In the genomic region with DNA sequence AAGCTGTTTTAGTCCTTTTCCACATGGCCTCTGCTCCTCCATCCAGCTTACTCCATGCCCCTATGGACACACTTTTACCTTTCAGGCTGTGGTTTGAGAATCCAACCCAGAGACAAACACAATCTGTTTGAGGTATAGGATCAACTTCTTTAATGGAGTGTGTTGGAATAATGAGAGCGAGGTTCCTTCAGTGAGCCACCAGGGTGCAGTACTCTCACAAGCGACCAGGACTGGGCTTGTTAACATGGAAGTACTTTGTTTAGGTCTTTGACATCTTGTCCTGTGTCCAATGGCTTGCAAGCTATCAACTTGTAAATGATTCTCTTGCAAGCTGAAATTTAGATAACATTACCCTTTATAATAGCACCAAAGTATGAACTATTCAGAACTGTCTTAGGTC, we compare ENCODE assay signal across 12 mouse cellular contexts.
DNase-seq lines count a peak whose midpoint lies in the region; ATAC-seq and TF ChIP-seq lines count a peak whose summit lies in the region.
"Had no signal": no experiment of that assay in that cellular context is flagged by ENCODE, and none has a peak within 500 bp of the region (broad histone marks: within the 10 kb centered on the region; RNA-seq: fewer than 3 reads in every experiment).

No protein-coding gene starts in this region.

- intact Hi-C loops in heart, adult 2 months (cut with DNase I) = no loop called here

- H3K9ac ChIP-seq in heart, adult 2 months (ENCODE audit: low read depth, low read length) = no peak overlapping the region
- no peak overlapping the region for H3K9ac ChIP-seq in heart, embryonic 12.5 days
- H3K9ac ChIP-seq in lung, postnatal 0 days (replicated peaks; ENCODE audit: low read depth) = no peak overlapping the region
- H3K9ac ChIP-seq: forebrain, embryonic 12.5 days; hindbrain, embryonic 13.5 days had no signal

- peaks cover 1% of the 10 kb centered on the region; the same call in 1 of the 2 replicates for H3K79me2 ChIP-seq in heart, adult 2 months (replicated peaks; ENCODE audit: control insufficient read depth, insufficient read depth, low read length)

- H3K9me3 ChIP-seq in heart, embryonic 12.5 days (replicated peaks) = no peaks in the 10 kb centered on the region
- H3K9me3 ChIP-seq in lung, postnatal 0 days (ENCODE audit: low read length) = no peaks in the 10 kb centered on the region
- H3K9me3 ChIP-seq: forebrain, embryonic 12.5 days; hindbrain, embryonic 13.5 days; limb, embryonic 10.5 days had no signal

- no peak for ATAC-seq in heart, embryonic 12.5 days (ENCODE audit: insufficient number of reproducible peaks, low FRiP score)
- ATAC-seq in lung, postnatal 0 days = no peak

- H3K27me3 ChIP-seq in heart, adult 2 months (ENCODE audit: control insufficient read depth, insufficient read depth, low read length) = no peaks in the 10 kb centered on the region
- no peaks in the 10 kb centered on the region for H3K27me3 ChIP-seq in heart, embryonic 12.5 days (replicated peaks)
- H3K27me3 ChIP-seq in lung, postnatal 0 days (replicated peaks; ENCODE audit: insufficient read depth, low read length) = no peaks in the 10 kb centered on the region
- H3K27me3 ChIP-seq in small intestine, adult 2 months (ENCODE audit: control insufficient read depth, insufficient read depth, low read length) = no peaks in the 10 kb centered on the region

- no peak for DNase-seq in heart, adult 2 months
- peak; percentile 19 for DNase-seq in lung, postnatal 0 days (ENCODE audit: low spot score)
- DNase-seq in lung, postnatal 25 days (ENCODE audit: low spot score) = no peak
- DNase-seq in R1 (ENCODE audit: low read depth, low spot score) = peak; percentile 21
- DNase-seq in testis, postnatal 14 days (ENCODE audit: low spot score) = no peak
- no peak for DNase-seq in spleen, postnatal 14 days (ENCODE audit: low spot score in 2 of 2)

- no peak overlapping the region for H3K27ac ChIP-seq in heart, adult 2 months
- no peak overlapping the region for H3K27ac ChIP-seq in heart, embryonic 12.5 days (ENCODE audit: poor library complexity, severe bottlenecking)
- no peak overlapping the region for H3K27ac ChIP-seq in lung, postnatal 0 days (ENCODE audit: low read length)
- no peak overlapping the region for H3K27ac ChIP-seq in small intestine, adult 2 months (ENCODE audit: insufficient read depth, low read depth, low read length)
- H3K27ac ChIP-seq: forebrain, embryonic 12.5 days; hindbrain, embryonic 13.5 days; limb, embryonic 10.5 days; macrophage had no signal

- H3K4me2 ChIP-seq in heart, embryonic 12.5 days = no peak overlapping the region
- H3K4me2 ChIP-seq in lung, postnatal 0 days (replicated peaks; ENCODE audit: low read depth, low read length) = no peak overlapping the region
- H3K4me2 ChIP-seq: forebrain, embryonic 12.5 days; hindbrain, embryonic 13.5 days had no signal

- WGBS in heart, adult 2 months = 62% methylated on average over 2 of the region's 2 CpGs
- WGBS in heart, embryonic 12.5 days = 52% methylated on average over 2 of the region's 2 CpGs
- WGBS in lung, postnatal 0 days = 59% methylated on average over 2 of the region's 2 CpGs
- 70% methylated on average over 2 of the region's 2 CpGs for WGBS in small intestine, adult 2 months

- TF ChIP-seq POLR2A in heart, adult 2 months (IDR thresholded peaks at IDR 0.05; ENCODE audit: insufficient read depth, low read depth, low read length) = no peak
- no peak for TF ChIP-seq POLR2A in small intestine, adult 2 months (IDR thresholded peaks at IDR 0.05; ENCODE audit: low read depth, low read length)

- peak; percentile 50 for TF ChIP-seq CTCF in heart, adult 2 months (IDR thresholded peaks at IDR 0.05)
- TF ChIP-seq CTCF in lung, postnatal 0 days (IDR thresholded peaks at IDR 0.05) = peak; percentile 60
- peak; percentile 24; the same call in 1 of the 2 replicates for TF ChIP-seq CTCF in small intestine, adult 2 months (IDR thresholded peaks at IDR 0.05; ENCODE audit: extremely low read depth, insufficient read length, insufficient replicate concordance, low read depth, low read length)

- no peak overlapping the region for H3K4me3 ChIP-seq in heart, adult 2 months
- H3K4me3 ChIP-seq in heart, embryonic 12.5 days = no peak overlapping the region
- H3K4me3 ChIP-seq in lung, postnatal 0 days (ENCODE audit: low read depth, low read length) = no peak overlapping the region
- H3K4me3 ChIP-seq in small intestine, adult 2 months (ENCODE audit: low read depth, low read length) = no peak overlapping the region
- H3K4me3 ChIP-seq: forebrain, embryonic 12.5 days; hindbrain, embryonic 13.5 days; limb, embryonic 10.5 days had no signal

- H3K4me1 ChIP-seq in heart, adult 2 months (ENCODE audit: control insufficient read depth, insufficient read depth, low read length) = 0 out of 2 replicates have a peak, but pooled peaks cover 2% of the 10 kb centered on the region
- peaks cover 17% of the 10 kb centered on the region for H3K4me1 ChIP-seq in heart, embryonic 12.5 days (replicated peaks)
- H3K4me1 ChIP-seq in lung, postnatal 0 days (ENCODE audit: insufficient read depth, low read depth, low read length) = no peaks in the 10 kb centered on the region
- no peaks in the 10 kb centered on the region for H3K4me1 ChIP-seq in small intestine, adult 2 months (ENCODE audit: control insufficient read depth, insufficient read depth, insufficient read length, low read length)

- no peak for TF ChIP-seq EP300 in heart, adult 2 months (IDR thresholded peaks at IDR 0.05; ENCODE audit: insufficient read depth, low read depth, low read length)
- TF ChIP-seq EP300 in lung, postnatal 0 days (IDR thresholded peaks at IDR 0.05) = no peak

- no peaks in the 10 kb centered on the region for H3K36me3 ChIP-seq in heart, adult 2 months (ENCODE audit: control insufficient read depth, insufficient read depth, low read length)
- no peaks in the 10 kb centered on the region for H3K36me3 ChIP-seq in heart, embryonic 12.5 days
- H3K36me3 ChIP-seq in lung, postnatal 0 days (ENCODE audit: insufficient read depth, low read length) = no peaks in the 10 kb centered on the region
- H3K36me3 ChIP-seq in small intestine, adult 2 months (ENCODE audit: control insufficient read depth, insufficient read depth, low read length) = no peaks in the 10 kb centered on the region
- H3K36me3 ChIP-seq: forebrain, embryonic 12.5 days; hindbrain, embryonic 13.5 days; limb, embryonic 10.5 days had no signal

Comparison
In these comparisons a context has a peak if more than half of its experiments do, and no peak if none do; other contexts are left out.
1. DNase-seq: peak in lung, postnatal 0 days (single experiment) and R1 (single experiment); none in heart, adult 2 months (0 of 2), lung, postnatal 25 days (single experiment), testis, postnatal 14 days (single experiment) and spleen, postnatal 14 days (0 of 2).
2. Peak in every context shown above with its lines, with median percentiles within 50 percentile points of each other: CTCF ChIP-seq.